Mouse (Mus musculus): ENCODE measurements around the gene Jkamp.

DNA sequence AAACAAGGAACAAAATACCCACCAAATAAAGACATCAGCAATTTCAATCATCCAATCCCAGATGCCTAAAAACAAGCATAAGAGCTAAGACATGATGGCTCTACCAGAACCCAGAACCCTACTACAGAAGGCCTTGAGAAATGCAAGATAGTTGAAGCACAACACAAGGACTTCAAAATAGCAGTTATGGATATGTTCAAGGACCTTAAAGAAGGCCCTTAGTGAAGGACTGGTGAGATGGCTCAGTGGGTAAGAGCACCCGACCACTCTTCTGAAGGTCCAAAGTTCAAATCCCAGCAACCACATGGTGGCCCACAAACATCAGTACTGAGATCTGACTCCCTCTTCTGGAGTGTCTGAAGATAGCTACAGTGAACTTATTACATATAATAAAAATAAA, 27.6 kb upstream of the Jkamp start:
- no peak for TF ChIP-seq POLR2A (IDR thresholded peaks at IDR 0.05; ENCODE audit: control insufficient read depth, low read depth, low read length)
- TF ChIP-seq CTCF (IDR thresholded peaks at IDR 0.05; ENCODE audit: control insufficient read depth, insufficient read depth, insufficient replicate concordance, low read depth, low read length), result no peak

All from testis, adult 2 months (tissue).